Mouse (Mus musculus) limb, embryonic 14.5 days (tissue): ENCODE data around the gene Cad. TPM values are rescaled to one million over a fixed set of nuclear protein-coding genes. Genes with fewer than 3 reads are reported as not detected.

Experiments
- ATAC-seq: fragments of 200-750 bp; cut with Nextera tagmentation; 2 replicates; pipeline ENCODE4 v1.8.0; 2017; ENCODE audit warnings: low read depth, moderate number of reproducible peaks, moderate TSS enrichment; ENCODE audit not compliant: low FRiP score
- DNase-seq: peaks from one replicate; pipeline ENCODE4 v3.0.0-alpha.2; 2015; ENCODE audit warnings: low spot score
- H3K27ac ChIP-seq: fragments of 300-500 bp; sonication (generic); replicated peaks from 2 replicates; pipeline ENCODE4 v1.5.1; 2014; ENCODE audit warnings: low read depth, mild to moderate bottlenecking, low read length, moderate library complexity, mixed read lengths
- H3K27me3 ChIP-seq: fragments of 300-500 bp; sonication (generic); 2 replicates; pipeline ENCODE4 v1.6.1; 2014; ENCODE audit warnings: low read length, mixed read lengths; ENCODE audit not compliant: control insufficient read depth, insufficient read depth
- H3K36me3 ChIP-seq: fragments of 300-500 bp; sonication (generic); 2 replicates; pipeline ENCODE4 v1.6.1; 2014; ENCODE audit warnings: mild to moderate bottlenecking, low read length, moderate library complexity, mixed read lengths; ENCODE audit not compliant: control insufficient read depth, insufficient read depth
- H3K4me1 ChIP-seq: fragments of 300-500 bp; sonication (generic); 2 replicates; pipeline ENCODE4 v1.6.1; 2014; ENCODE audit warnings: antibody characterized with exemption, low read length, mixed read lengths; ENCODE audit not compliant: control insufficient read depth, insufficient read depth
- H3K4me2 ChIP-seq: fragments of 300-500 bp; sonication (generic); replicated peaks from 2 replicates; pipeline ENCODE4 v1.6.1; 2014; ENCODE audit warnings: low read depth, mild to moderate bottlenecking, low read length, moderate library complexity; ENCODE audit not compliant: severe bottlenecking
- H3K4me3 ChIP-seq: fragments of 300-500 bp; sonication (generic); replicated peaks from 2 replicates; pipeline ENCODE4 v1.5.1; 2014; ENCODE audit warnings: low read length
- H3K9ac ChIP-seq: fragments of 300-500 bp; sonication (generic); 2 replicates; pipeline ENCODE4 v1.6.1; 2014; ENCODE audit warnings: mild to moderate bottlenecking, low read depth, low read length, moderate library complexity; ENCODE audit not compliant: severe bottlenecking
- H3K9me3 ChIP-seq: fragments of 300-500 bp; sonication (generic); 2 replicates; pipeline ENCODE4 v1.6.1; 2016; ENCODE audit warnings: low read length; ENCODE audit not compliant: control insufficient read depth
- POLR2A ChIP-seq: fragments of 200-500 bp; IDR thresholded peaks from 2 replicates; pipeline ENCODE4 v1.8.0; 2012; ENCODE audit warnings: inconsistent platforms, mild to moderate bottlenecking, moderate library complexity, borderline replicate concordance; ENCODE audit not compliant: insufficient read depth, insufficient read length; ENCODE audit errors: extremely low read depth
- WGBS: fragments of 180-500 bp; shearing (Covaris S2); extraction: QIAGEN DNeasy Blood & Tissue Kit; methylation state at CpG from one replicate; pipeline ENCODE4 v1.1.7; 2014; 5-methylcytosine and 5-hydroxymethylcytosine counted together
- polyA plus RNA-seq, 2 experiments: library from polyadenylated mRNA; depleted of rRNA in 1 of 2; stranded (reverse) in 1 of 2; unstranded in 1 of 2; fragments of >200 nt; fragmentation: Nextera tagmentation in 1 of 2; extraction: Ambion mirVana in 1 of 2; gene quantifications; 2 replicates each; pipeline versions ENCODE4 v1.2.1 to v1.2.3; 2012 to 2014

Cad gene
- polyA plus RNA-seq, 2 experiments: 29.4 to 49.1 TPM

DNA sequence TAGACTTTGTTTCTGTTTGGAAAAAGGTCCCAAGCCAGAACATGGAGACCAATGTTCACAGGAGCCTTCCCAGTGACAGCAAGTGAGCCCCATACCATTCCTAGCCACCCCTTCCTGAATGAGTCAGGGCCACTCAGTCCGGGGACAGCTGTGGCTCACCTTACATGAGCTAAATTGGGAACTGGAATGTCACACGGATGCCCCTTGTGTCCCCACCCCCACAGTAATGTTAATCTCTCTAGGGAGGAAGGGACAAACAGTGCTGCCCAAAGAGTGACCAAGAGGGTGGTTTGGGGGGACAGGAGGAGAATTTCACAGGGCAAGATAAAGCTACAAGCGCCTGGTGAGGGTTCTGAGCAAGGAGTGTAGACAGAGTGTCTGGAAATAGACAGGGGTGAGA, 61.8 kb downstream of the Cad start, which contains the start of gene Trim54:
TSS of gene Trim54 (plus strand) at position 359 of the 400 bp plus-strand sequence.
- no peaks in the 10 kb centered on the region for H3K36me3 ChIP-seq
- no peaks in the 10 kb centered on the region for H3K9me3 ChIP-seq
- H3K4me2 ChIP-seq: no peak within 1 kb of the TSS
- DNase-seq (no peak), ATAC-seq (no peak)
- H3K4me3 ChIP-seq: no peak within 1 kb of the TSS
- 37% methylated on average over 3 of the region's 3 CpGs for WGBS
- H3K27ac ChIP-seq: no peak within 1 kb of the TSS
- H3K4me1 ChIP-seq: no peaks in the 10 kb centered on the region
- no peak for TF ChIP-seq POLR2A
- no peak within 1 kb of the TSS for H3K9ac ChIP-seq
- H3K27me3 ChIP-seq: no peaks in the 10 kb centered on the region

DNA sequence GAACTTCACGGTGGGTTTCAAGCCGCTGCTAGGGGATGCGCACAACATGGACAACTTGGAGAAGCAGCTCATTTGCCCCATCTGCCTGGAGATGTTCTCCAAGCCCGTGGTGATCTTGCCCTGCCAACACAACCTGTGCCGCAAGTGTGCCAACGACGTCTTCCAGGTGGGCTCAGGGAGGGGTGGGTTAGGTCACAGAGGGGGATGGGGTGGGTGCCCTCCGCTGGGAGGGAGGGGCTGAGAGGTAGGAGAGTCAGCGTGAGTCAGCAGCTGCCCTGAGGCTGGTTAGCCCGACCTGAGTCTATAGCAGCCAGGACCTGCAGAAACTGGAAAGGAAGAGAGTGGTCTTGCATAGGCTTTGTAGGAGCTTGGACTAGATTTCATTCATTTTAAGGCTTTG, 62.3 kb downstream of the Cad start:
- Histone ChIP-seq H3K4me3 (no peak overlapping the region), H3K4me2 (no peak overlapping the region), H3K27ac (no peak overlapping the region), H3K9me3 (no peaks in the 10 kb centered on the region), H3K4me1 (no peaks in the 10 kb centered on the region), H3K36me3 (no peaks in the 10 kb centered on the region), H3K27me3 (no peaks in the 10 kb centered on the region), H3K9ac (no peak overlapping the region)
- no peak for ATAC-seq
- WGBS: 35% methylated on average over 10 of the region's 10 CpGs
- no peak for TF ChIP-seq POLR2A
- DNase-seq: no peak

DNA sequence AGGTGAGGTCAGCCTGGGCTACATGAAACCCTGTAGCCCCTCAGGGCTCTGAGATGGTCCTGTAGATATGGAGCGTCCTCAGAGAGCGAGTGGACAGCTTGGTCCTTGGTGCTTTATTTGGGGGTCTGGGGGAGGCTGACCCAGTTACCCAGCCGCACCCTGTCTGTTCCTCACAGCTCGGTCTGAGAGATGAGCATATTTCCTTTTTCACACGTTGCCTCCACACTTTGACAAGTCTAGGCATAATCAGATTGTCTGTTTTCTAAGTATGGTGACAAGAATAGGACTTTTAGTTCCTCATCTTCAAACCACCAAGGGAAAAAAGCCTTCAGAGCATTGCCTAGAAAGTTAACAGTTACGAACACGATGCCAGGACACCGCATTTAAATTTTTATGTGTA, 66.5 kb downstream of the Cad start:
- H3K4me3 ChIP-seq: no peak overlapping the region
- H3K27me3 ChIP-seq: no peaks in the 10 kb centered on the region
- H3K9me3 ChIP-seq: no peaks in the 10 kb centered on the region
- no peak overlapping the region for H3K4me2 ChIP-seq
- no peak overlapping the region for H3K27ac ChIP-seq
- no peak overlapping the region for H3K9ac ChIP-seq
- no peak for ATAC-seq
- no peaks in the 10 kb centered on the region for H3K4me1 ChIP-seq
- H3K36me3 ChIP-seq: no peaks in the 10 kb centered on the region
- WGBS: 78% methylated on average over 8 of the region's 8 CpGs
- no peak for DNase-seq
- no peak for TF ChIP-seq POLR2A

DNA sequence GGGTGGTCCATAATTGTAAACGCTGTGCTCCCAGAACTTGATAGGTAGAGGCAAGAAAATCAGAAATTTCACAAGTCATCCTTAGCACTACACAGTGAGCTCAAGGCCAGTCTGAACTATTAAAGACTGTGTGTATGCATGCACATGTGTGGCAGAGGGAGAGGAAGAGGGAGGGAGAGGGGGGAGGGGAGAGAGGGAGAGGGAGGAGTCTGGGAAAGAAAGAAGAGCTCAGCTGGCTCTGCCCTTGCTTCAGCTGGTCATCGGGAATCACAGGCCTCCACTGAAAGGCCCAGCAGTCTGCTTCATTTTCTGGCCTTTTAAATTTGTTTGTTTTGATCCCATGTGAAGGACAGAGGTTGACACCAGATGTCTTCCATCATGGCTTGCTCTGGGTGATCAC, 68.9 kb downstream of the Cad start:
- no peak for DNase-seq
- no peak for ATAC-seq
- Histone ChIP-seq H3K27ac (no peak overlapping the region), H3K4me3 (no peak overlapping the region), H3K27me3 (no peaks in the 10 kb centered on the region), H3K4me2 (no peak overlapping the region), H3K4me1 (no peaks in the 10 kb centered on the region), H3K36me3 (no peaks in the 10 kb centered on the region), H3K9ac (no peak overlapping the region), H3K9me3 (no peaks in the 10 kb centered on the region)
- WGBS: 35% methylated on average over 2 of the region's 2 CpGs
- no peak for TF ChIP-seq POLR2A

DNA sequence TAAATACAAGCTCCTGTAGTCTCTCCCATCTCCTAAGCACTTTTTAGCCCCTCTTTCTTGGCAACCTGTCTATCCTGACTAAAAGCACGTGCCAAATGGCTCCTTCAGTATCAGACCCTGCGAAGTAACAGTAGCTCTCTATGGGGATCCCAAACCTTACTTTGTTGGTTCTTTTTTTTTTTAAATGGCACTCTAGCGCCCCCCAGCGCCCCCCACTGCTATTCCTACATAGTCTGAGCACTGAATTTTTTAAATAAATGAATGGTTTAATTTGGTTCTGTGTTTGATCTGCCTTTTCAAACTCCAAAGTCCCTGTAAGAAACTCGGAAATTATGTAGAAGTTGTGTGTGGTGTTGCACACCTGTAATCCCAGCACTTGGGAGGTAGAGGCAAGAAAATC, 71.5 kb downstream of the Cad start:
- Histone ChIP-seq H3K27me3 (no peaks in the 10 kb centered on the region), H3K9ac (no peak overlapping the region), H3K4me1 (no peaks in the 10 kb centered on the region), H3K4me3 (no peak overlapping the region), H3K9me3 (no peaks in the 10 kb centered on the region), H3K36me3 (no peaks in the 10 kb centered on the region), H3K27ac (no peak overlapping the region), H3K4me2 (no peak overlapping the region)
- ATAC-seq: no peak
- DNase-seq: no peak
- WGBS: 40% methylated on average over 5 of the region's 5 CpGs
- no peak for TF ChIP-seq POLR2A

Other genes starting within 250 kb of the Cad start
- 64.7 and 76.0 TPM in 2 replicates for gene Mapre3, start 240.1 kb upstream of the Cad start, polyA plus RNA-seq (2012; rRNA removed)
- 28.2 and 30.0 TPM in 2 replicates for gene Mapre3, start 240.1 kb upstream of the Cad start, polyA plus RNA-seq (2014; fragmentation: Nextera tagmentation; extraction: Ambion mirVana)
- 115 and 152 TPM in 2 replicates for gene Tmem214, start 186.8 kb upstream of the Cad start, polyA plus RNA-seq (2012; rRNA removed)
- gene Tmem214, start 186.8 kb upstream of the Cad start, polyA plus RNA-seq (2014; fragmentation: Nextera tagmentation; extraction: Ambion mirVana): 80.7 and 81.8 TPM in 2 replicates
- gene Agbl5, start 166.1 kb upstream of the Cad start, polyA plus RNA-seq (2012; rRNA removed): 61.9 and 78.3 TPM in 2 replicates
- 27.7 and 32.2 TPM in 2 replicates for gene Agbl5, start 166.1 kb upstream of the Cad start, polyA plus RNA-seq (2014; fragmentation: Nextera tagmentation; extraction: Ambion mirVana)
- gene Ost4, start 147.0 kb upstream of the Cad start, polyA plus RNA-seq (2012; rRNA removed): 364 and 388 TPM in 2 replicates
- 502 and 567 TPM in 2 replicates for gene Ost4, start 147.0 kb upstream of the Cad start, polyA plus RNA-seq (2014; fragmentation: Nextera tagmentation; extraction: Ambion mirVana)
- gene Emilin1, start 141.4 kb upstream of the Cad start, polyA plus RNA-seq (2012; rRNA removed): 222 and 268 TPM in 2 replicates
- 191 and 204 TPM in 2 replicates for gene Emilin1, start 141.4 kb upstream of the Cad start, polyA plus RNA-seq (2014; fragmentation: Nextera tagmentation; extraction: Ambion mirVana)
- 29.5 and 37.8 TPM in 2 replicates for gene Khk, start 133.3 kb upstream of the Cad start, polyA plus RNA-seq (2012; rRNA removed)
- gene Khk, start 133.3 kb upstream of the Cad start, polyA plus RNA-seq (2014; fragmentation: Nextera tagmentation; extraction: Ambion mirVana): 29.7 and 31.3 TPM in 2 replicates
- 19.8 and 21.5 TPM in 2 replicates for gene Cgref1, start 109.2 kb upstream of the Cad start, polyA plus RNA-seq (2012; rRNA removed)
- gene Cgref1, start 109.2 kb upstream of the Cad start, polyA plus RNA-seq (2014; fragmentation: Nextera tagmentation; extraction: Ambion mirVana): 15.1 and 20.9 TPM in 2 replicates
- 259 and 349 TPM in 2 replicates for gene Preb, start 94.4 kb upstream of the Cad start, polyA plus RNA-seq (2012; rRNA removed)
- 91.1 and 98.9 TPM in 2 replicates for gene Preb, start 94.4 kb upstream of the Cad start, polyA plus RNA-seq (2014; fragmentation: Nextera tagmentation; extraction: Ambion mirVana)
- gene Tcf23, start 86.1 kb upstream of the Cad start, polyA plus RNA-seq (2012; rRNA removed): 0.05 TPM in 1 of 2 replicates, not detected in the other
- not detected in 2 replicates for gene Tcf23, start 86.1 kb upstream of the Cad start, polyA plus RNA-seq (2014; fragmentation: Nextera tagmentation; extraction: Ambion mirVana)
- gene Atraid, start 6.5 kb upstream of the Cad start, polyA plus RNA-seq (2012; rRNA removed): 134 and 151 TPM in 2 replicates
- gene Atraid, start 6.5 kb upstream of the Cad start, polyA plus RNA-seq (2014; fragmentation: Nextera tagmentation; extraction: Ambion mirVana): 190 and 200 TPM in 2 replicates
- 25.3 and 33.9 TPM in 2 replicates for gene Slc5a6, start 5.9 kb upstream of the Cad start, polyA plus RNA-seq (2012; rRNA removed)
- 11.0 and 11.4 TPM in 2 replicates for gene Slc5a6, start 5.9 kb upstream of the Cad start, polyA plus RNA-seq (2014; fragmentation: Nextera tagmentation; extraction: Ambion mirVana)
- not detected in 2 replicates for gene Dnajc5g, start 51.5 kb downstream of the Cad start, polyA plus RNA-seq (2012; rRNA removed)
- not detected in 2 replicates for gene Dnajc5g, start 51.5 kb downstream of the Cad start, polyA plus RNA-seq (2014; fragmentation: Nextera tagmentation; extraction: Ambion mirVana)
- 0.82 and 0.86 TPM in 2 replicates for gene Slc30a3, start 53.5 kb downstream of the Cad start, polyA plus RNA-seq (2012; rRNA removed)
- gene Slc30a3, start 53.5 kb downstream of the Cad start, polyA plus RNA-seq (2014; fragmentation: Nextera tagmentation; extraction: Ambion mirVana): 0.53 and 0.91 TPM in 2 replicates
- gene Trim54, start 61.9 kb downstream of the Cad start, polyA plus RNA-seq (2012; rRNA removed): 8.1 and 8.7 TPM in 2 replicates
- 4.9 and 6.2 TPM in 2 replicates for gene Trim54, start 61.9 kb downstream of the Cad start, polyA plus RNA-seq (2014; fragmentation: Nextera tagmentation; extraction: Ambion mirVana)
- gene Ucn, start 84.0 kb downstream of the Cad start, polyA plus RNA-seq (2012; rRNA removed): 0.16 TPM in 1 of 2 replicates, not detected in the other
- 0.46 TPM in 1 of 2 replicates, not detected in the other for gene Ucn, start 84.0 kb downstream of the Cad start, polyA plus RNA-seq (2014; fragmentation: Nextera tagmentation; extraction: Ambion mirVana)
- 78.5 and 103 TPM in 2 replicates for gene Mpv17, start 99.5 kb downstream of the Cad start, polyA plus RNA-seq (2012; rRNA removed)
- gene Mpv17, start 99.5 kb downstream of the Cad start, polyA plus RNA-seq (2014; fragmentation: Nextera tagmentation; extraction: Ambion mirVana): 49.4 and 61.8 TPM in 2 replicates
- gene Gm29609, start 125.1 kb downstream of the Cad start, polyA plus RNA-seq (2012; rRNA removed): 3.9 and 4.3 TPM in 2 replicates
- gene Gm29609, start 125.1 kb downstream of the Cad start, polyA plus RNA-seq (2014; fragmentation: Nextera tagmentation; extraction: Ambion mirVana): 0.70 and 0.96 TPM in 2 replicates
- 130 and 143 TPM in 2 replicates for gene Gtf3c2, start 125.4 kb downstream of the Cad start, polyA plus RNA-seq (2012; rRNA removed)
- 47.1 and 66.2 TPM in 2 replicates for gene Gtf3c2, start 125.4 kb downstream of the Cad start, polyA plus RNA-seq (2014; fragmentation: Nextera tagmentation; extraction: Ambion mirVana)
- 108 and 120 TPM in 2 replicates for gene Snx17, start 138.4 kb downstream of the Cad start, polyA plus RNA-seq (2012; rRNA removed)
- gene Snx17, start 138.4 kb downstream of the Cad start, polyA plus RNA-seq (2014; fragmentation: Nextera tagmentation; extraction: Ambion mirVana): 139 and 144 TPM in 2 replicates
- 46.9 and 49.3 TPM in 2 replicates for gene Eif2b4, start 138.7 kb downstream of the Cad start, polyA plus RNA-seq (2012; rRNA removed)
- gene Eif2b4, start 138.7 kb downstream of the Cad start, polyA plus RNA-seq (2014; fragmentation: Nextera tagmentation; extraction: Ambion mirVana): 67.5 and 68.5 TPM in 2 replicates
- gene Zfp513, start 147.5 kb downstream of the Cad start, polyA plus RNA-seq (2012; rRNA removed): 58.8 and 77.1 TPM in 2 replicates
- 6.8 and 8.0 TPM in 2 replicates for gene Zfp513, start 147.5 kb downstream of the Cad start, polyA plus RNA-seq (2014; fragmentation: Nextera tagmentation; extraction: Ambion mirVana)
- gene Ppm1g, start 165.9 kb downstream of the Cad start, polyA plus RNA-seq (2012; rRNA removed): 91.2 and 118 TPM in 2 replicates
- 98.8 and 111 TPM in 2 replicates for gene Ppm1g, start 165.9 kb downstream of the Cad start, polyA plus RNA-seq (2014; fragmentation: Nextera tagmentation; extraction: Ambion mirVana)
- gene Nrbp1, start 186.1 kb downstream of the Cad start, polyA plus RNA-seq (2012; rRNA removed): 161 and 181 TPM in 2 replicates
- 157 and 166 TPM in 2 replicates for gene Nrbp1, start 186.1 kb downstream of the Cad start, polyA plus RNA-seq (2014; fragmentation: Nextera tagmentation; extraction: Ambion mirVana)
- gene Gm9970, start 186.5 kb downstream of the Cad start, polyA plus RNA-seq (2012; rRNA removed): 0.15 TPM in 1 of 2 replicates, not detected in the other
- gene Gm9970, start 186.5 kb downstream of the Cad start, polyA plus RNA-seq (2014; fragmentation: Nextera tagmentation; extraction: Ambion mirVana): 0.40 TPM in 1 of 2 replicates, not detected in the other
- 25.2 and 31.4 TPM in 2 replicates for gene Krtcap3, start 196.9 kb downstream of the Cad start, polyA plus RNA-seq (2012; rRNA removed)
- 10.2 and 16.4 TPM in 2 replicates for gene Krtcap3, start 196.9 kb downstream of the Cad start, polyA plus RNA-seq (2014; fragmentation: Nextera tagmentation; extraction: Ambion mirVana)
- gene Ift172, start 236.3 kb downstream of the Cad start, polyA plus RNA-seq (2012; rRNA removed): 53.3 and 64.2 TPM in 2 replicates
- 41.6 and 46.1 TPM in 2 replicates for gene Ift172, start 236.3 kb downstream of the Cad start, polyA plus RNA-seq (2014; fragmentation: Nextera tagmentation; extraction: Ambion mirVana)
- 174 and 211 TPM in 2 replicates for gene Fndc4, start 241.3 kb downstream of the Cad start, polyA plus RNA-seq (2012; rRNA removed)
- 93.9 and 101 TPM in 2 replicates for gene Fndc4, start 241.3 kb downstream of the Cad start, polyA plus RNA-seq (2014; fragmentation: Nextera tagmentation; extraction: Ambion mirVana)
- 0.47 and 1.2 TPM in 2 replicates for gene Gckr, start 242.7 kb downstream of the Cad start, polyA plus RNA-seq (2012; rRNA removed)
- gene Gckr, start 242.7 kb downstream of the Cad start, polyA plus RNA-seq (2014; fragmentation: Nextera tagmentation; extraction: Ambion mirVana): 0.36 TPM in 1 of 2 replicates, not detected in the other